Mouse (Mus musculus) E14TG2a.4 (cell line): ENCODE results near the gene Rnf186.
A peak's percentile ranks its signal among the peaks of the same experiment; 100 is the strongest.

ENCODE experiments used
- CTCF ChIP-seq: conservative IDR thresholded peaks from 2 replicates; pipeline ENCODE4 v1.5.1; 2014; ENCODE audit warnings: low read length
- NANOG ChIP-seq: IDR thresholded peaks from 2 replicates; pipeline ENCODE4 v1.6.1; 2014; ENCODE audit warnings: borderline replicate concordance, low read length, mixed read lengths
- POU5F1 ChIP-seq: IDR thresholded peaks from 2 replicates; pipeline ENCODE4 v1.6.1; 2014; ENCODE audit warnings: low read length, borderline replicate concordance

GRCm38 (mm10) chr4:139001433-139001832, 34.5 kb downstream of the Rnf186 start:
- peak; percentile 8 for TF ChIP-seq CTCF
- TF ChIP-seq NANOG, result no peak
- TF ChIP-seq POU5F1, result no peak
